Mouse (Mus musculus) retina, postnatal 1 day (tissue): ENCODE measurements around the gene Neu1.
A peak's percentile ranks its signal among the peaks of the same experiment; 100 is the strongest.
"Not testable (repeated sequence)": the region's sequence is repeated elsewhere in the genome, so short reads cannot be mapped to it uniquely, and the experiment has no call there.

Experiments
- DNase-seq: peaks from one replicate; pipeline ENCODE4 v3.0.0-alpha.2; 2012

Neu1 gene

GRCm38 (mm10) chr17:34931061-34931734 lies at the start of gene Neu1:
Neu1 (plus strand) TSS chr17:34931253.
- DNase-seq: peak; percentile 99

- DNase-seq: no peak
Measured at GRCm38 (mm10) chr17:34881683-34882310, 49.3 kb upstream of the Neu1 start, which contains the start of gene Gm20547. Gm20547 (minus strand) TSS chr17:34882042.

DNA sequence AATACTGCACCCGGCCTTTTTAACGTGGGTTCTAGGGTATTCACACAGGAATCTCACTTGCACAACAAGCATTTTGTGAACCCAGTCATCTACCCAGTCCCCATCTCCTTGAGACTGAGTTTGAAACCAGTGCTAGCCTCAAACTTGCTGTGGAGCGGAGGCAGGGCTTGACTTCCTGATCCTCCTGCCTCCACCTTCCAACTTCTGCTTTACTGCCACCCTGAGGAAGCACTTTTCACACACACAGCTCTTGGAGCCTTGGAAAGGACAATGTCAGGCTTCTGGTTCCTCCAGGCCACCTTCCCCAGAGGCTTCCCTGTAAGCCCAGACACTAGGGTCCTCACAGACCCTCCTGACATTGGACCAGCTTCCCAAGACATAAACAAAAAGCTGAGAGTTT lies 47.7 kb upstream of the Neu1 start:
- DNase-seq: no peak

DNA sequence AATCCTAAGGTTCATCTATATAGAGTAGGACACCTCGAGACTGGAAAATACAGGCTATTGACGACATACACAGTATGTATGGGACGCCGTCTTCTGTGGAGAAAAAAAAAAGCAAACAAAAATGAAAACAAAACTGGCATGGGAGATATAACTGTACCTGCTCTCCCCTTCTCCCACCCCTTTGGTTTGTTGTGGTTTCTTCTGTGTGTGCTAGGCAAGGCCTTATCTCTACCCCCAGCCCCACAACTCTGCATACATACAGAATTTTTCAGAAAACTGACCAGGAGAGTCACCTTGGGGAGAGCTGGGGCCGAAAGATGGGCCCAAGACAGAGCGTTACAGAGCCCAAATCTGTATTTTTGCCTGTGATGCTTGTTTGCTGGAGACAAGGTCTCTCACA lies 46.3 kb upstream of the Neu1 start:
- no peak for DNase-seq

DNA sequence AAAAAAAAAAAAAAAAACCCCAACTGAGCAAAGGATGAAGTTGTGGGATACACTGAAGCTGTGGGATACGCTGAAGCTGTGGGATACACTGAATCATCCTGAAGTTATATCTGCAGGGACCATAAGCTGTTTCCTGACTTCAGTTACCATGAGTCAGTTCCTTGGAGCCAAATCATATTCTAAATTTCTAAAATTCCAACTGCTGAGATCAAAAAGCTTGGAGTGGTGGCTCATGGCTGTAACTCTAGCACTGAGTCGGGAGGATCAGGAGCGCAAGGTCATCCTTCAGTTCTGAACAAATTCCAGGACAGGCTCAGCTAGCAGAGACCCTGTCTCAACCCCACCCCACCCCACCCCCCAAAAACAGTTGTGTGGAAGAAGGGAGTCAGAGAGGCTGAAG lies 45.4 kb upstream of the Neu1 start:
- no peak for DNase-seq

GRCm38 (mm10) chr17:34887942-34888341 lies 43.1 kb upstream of the Neu1 start:
- DNase-seq: no peak

DNA sequence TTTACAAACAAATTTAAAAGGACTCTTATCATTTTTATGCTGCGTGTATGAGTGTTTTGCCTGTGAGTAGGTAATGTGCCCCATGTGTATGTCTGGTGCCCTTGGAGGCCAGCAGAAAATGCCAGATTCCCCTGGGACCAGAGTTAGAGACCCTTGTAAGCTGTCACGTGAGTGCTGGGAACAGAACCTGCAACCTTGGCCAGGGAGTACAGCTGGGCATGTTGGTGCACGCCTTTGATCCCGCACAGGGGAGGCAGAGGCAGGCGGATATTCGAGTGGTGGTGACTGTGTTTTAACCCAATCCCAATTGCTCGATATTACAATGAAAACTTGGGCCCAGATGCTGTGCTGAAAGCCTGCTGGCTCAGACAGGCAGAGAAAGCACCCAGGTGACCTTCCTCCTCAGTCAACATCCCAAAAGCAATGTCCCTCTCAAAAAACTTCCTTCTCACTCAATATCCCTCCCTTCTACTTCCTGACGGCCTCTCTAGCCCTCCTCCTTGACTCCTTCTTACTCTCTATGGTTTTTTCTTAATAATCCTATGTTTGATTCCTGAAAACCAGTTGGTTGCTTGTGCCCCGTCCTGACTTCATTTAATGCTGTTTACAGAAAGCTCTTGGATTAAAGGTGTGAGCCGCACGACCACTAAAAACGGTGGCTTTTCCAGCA lies 40.8 kb upstream of the Neu1 start:
- DNase-seq: no peak

- DNase-seq: no peak
Measured at GRCm38 (mm10) chr17:34891377-34891776, 39.7 kb upstream of the Neu1 start.

DNA sequence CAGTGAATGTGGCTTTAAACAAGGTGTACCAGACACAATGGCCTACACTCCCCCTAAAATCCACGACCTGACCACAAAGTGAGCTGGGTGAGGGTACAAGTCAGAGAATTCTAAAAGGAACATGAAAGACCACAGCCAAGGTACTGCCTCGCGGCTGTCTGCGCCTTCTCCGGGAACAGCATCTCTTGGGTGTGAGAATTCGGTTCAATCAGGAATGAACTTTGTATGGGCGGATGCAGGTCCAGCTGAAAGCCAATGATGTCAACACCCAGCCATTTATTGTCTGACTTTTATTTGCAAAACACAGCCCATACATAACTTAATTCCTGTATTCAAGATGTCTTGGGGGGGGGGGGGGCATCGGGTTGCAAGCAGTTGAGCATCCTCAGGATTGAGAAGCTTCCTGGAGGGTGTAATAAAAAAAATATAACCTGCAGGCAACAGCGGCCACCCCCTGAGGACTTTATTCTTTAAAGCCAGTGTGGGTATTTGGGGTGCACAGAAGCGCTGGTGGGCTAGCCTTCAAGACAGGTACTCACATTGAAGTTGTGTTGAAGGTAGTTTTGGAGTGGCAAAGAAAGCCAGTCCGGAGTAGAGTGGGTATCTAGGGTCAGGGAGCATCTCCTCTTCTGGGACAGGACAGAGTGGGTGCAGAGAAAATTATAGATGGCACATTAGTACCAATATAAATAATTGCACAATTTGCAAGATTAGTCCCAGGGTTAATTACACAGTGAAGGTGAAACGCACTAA lies 37.8 kb upstream of the Neu1 start:
- DNase-seq: no peak

DNA sequence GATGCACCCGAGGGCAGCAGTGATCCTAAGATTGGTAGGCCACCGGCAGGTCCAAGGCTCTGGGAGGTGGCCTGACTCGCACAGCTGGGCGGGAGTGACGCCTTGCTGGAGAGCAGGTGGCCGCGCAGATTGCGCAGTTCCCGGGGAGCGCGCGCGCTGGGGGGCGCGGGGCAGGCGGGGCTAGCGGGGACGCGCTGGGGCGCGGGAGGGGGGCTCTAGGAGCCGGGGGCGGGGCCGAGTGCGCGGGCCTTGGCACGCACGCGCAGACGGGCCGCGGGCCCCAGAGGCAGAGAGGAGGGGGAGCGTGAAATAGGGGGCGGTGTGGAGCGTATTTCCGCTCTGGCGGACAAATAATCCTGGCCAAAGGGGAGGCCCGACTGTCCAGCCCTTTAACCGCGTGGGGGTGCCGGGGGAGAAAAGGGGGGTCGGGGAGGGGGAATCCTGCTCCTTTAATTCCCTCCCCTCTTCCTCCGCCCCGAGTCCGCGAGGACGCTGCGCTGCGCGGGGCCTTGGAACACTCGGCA lies 36.9 kb upstream of the Neu1 start:
- DNase-seq: peak; percentile 99

DNA sequence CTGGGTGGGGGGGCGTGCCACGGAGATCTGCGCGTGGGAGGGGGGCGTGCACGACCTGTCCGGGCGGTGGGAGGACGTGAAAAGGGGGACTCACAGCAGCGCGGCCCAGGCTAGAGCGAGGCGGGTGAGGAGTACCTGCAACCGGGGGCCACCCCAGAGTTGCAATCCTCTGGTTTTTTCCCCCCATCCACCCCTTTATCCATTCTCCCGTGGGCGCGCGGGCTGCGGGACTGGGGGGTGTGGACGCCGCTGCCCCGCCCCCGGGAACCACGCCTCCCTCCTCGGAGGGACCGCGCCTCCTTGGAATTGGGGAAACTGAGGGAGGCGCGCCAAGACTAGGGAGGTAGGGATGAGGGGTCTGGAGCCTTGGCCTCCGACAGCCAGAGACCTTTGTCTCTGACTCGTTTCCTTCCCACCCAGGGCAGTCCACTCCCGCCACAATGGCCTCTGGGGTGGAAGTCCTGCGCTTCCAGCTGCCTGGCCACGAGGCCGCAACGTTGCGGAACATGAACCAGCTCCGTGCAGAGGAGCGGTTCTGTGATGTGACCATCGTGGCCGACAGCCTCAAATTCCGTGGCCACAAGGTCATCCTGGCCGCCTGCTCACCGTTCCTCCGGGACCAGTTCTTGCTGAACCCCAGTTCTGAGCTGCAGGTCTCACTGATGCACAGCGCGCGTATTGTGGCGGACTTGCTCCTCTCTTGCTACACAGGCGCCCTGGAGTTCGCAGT lies 36.1 kb upstream of the Neu1 start:
- DNase-seq: no peak

DNA sequence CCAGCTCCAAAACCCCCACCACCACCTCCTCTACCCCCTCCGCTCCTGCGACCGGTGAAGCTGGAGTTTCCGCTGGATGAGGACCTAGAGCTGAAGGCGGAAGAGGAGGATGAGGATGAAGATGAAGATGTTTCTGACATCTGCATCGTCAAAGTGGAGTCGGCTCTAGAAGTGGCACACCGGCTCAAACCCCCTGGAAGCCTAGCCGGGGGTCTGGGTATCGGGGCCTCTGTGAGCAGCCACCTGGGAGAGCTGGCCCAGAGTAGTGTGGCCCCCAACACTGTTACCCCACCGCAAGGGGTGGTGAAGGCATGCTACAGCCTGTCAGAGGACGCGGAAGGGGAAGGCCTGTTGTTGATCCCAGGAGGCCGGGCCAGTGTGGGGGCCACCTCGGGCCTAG lies 35.3 kb upstream of the Neu1 start:
- DNase-seq: no peak

DNA sequence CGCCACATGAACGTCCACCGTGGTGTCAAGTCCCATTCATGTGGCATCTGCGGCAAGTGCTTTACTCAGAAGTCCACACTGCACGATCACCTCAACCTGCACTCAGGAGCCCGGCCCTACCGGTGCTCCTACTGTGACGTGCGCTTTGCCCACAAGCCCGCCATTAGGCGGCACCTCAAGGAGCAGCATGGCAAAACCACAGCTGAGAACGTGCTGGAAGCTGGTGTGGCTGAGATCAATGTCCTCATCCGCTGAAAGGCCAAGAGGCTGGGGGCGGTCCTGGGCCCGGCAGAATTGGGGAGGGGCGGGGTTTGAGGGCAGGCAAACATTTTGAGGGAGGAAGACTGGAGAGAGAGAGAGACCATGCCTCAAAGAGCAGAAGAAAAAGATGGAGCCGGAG lies 34.7 kb upstream of the Neu1 start:
- peak; percentile 10 for DNase-seq

DNA sequence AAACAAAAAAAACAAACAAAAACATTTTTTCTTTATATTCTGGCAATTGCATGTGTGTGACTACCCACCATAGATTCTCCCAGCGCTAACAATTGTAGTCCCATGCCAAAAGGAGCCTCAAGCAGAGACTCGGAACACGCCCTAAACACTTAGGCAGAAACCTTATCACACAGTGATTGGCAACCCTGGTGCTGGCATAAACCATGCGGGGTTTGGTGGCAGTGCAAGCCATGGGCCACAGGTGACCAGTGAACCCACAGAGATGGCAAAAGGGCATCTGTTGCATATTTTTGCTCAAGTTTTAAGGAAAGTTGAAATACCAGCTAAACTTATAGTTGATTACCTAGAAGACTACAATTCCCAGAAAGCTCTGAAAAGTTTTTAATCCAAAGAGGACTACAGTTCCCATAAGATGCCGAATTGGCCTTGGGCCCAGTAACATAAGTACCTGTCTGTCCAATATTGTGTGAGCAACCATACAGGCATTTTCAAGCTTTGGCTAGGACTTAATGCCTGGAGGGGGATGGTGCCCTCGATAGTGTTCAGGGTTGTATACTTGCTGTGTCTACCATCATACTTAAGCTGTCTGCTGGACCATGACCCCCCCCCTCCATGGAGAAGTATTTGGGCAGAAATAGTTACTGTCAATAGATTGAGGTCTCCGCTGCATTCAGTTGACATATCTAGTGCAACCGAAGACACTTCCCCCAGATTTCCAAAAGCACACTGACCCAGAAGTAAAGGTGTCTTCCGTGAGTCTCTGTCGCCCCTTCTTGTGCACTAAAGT lies 33.5 kb upstream of the Neu1 start:
- DNase-seq: peak; percentile 46

DNA sequence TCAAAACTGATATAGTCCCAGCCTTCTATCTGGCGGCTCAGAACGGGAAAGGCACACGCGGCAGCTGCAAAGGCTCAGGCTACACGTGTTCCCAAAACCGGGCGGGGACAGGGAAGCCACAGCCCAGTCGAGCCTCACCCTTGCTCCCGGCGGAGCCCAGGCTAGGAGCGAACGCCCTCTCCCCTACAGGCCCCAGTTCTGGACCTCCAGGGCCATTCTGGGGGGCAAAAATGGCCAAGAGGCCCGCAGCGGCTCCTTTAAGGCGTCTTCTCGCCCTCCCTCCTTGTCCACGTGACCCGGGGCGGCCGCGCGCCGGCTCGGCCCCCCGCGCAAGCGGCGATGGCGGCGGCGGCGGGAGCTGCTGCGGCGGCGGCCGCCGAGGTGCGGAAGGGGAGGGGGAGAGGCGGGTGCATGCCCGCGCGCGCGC lies 32.9 kb upstream of the Neu1 start, which contains the start of the genes C2 and Ehmt2:
TSS of gene C2 (minus strand) at position 106 of the 427 bp plus-strand sequence.
TSS of gene Ehmt2 (plus strand) at position 310 of the 427 bp plus-strand sequence.
- DNase-seq: peak; percentile 87

DNA sequence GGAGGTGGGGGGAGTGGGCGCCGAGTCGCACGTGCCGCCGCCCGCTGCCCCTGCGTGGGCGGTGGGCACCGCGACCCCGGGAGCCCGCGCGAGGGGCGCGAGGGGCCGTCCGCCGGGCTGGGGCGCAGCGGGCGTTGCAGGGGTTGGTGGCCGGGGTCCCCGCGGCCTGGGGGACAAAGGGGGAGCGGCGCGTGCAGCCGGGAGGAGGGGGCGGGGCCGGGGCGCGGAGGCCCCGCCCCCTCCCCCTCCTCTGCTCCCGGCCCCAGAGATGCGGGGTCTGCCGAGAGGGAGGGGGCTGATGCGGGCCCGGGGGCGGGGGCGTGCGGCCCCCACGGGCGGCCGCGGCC lies 32.4 kb upstream of the Neu1 start:
- DNase-seq: peak; percentile 69

- DNase-seq: peak; percentile 42
Measured at GRCm38 (mm10) chr17:34899053-34899889, 31.8 kb upstream of the Neu1 start.

GRCm38 (mm10) chr17:34899890-34900243 lies 31.2 kb upstream of the Neu1 start:
- peak; percentile 43 for DNase-seq

GRCm38 (mm10) chr17:34900826-34901225 lies 30.2 kb upstream of the Neu1 start:
- DNase-seq: not testable (repeated sequence)

- not testable (repeated sequence) for DNase-seq
Measured at GRCm38 (mm10) chr17:34901948-34902347, 29.1 kb upstream of the Neu1 start.

DNA sequence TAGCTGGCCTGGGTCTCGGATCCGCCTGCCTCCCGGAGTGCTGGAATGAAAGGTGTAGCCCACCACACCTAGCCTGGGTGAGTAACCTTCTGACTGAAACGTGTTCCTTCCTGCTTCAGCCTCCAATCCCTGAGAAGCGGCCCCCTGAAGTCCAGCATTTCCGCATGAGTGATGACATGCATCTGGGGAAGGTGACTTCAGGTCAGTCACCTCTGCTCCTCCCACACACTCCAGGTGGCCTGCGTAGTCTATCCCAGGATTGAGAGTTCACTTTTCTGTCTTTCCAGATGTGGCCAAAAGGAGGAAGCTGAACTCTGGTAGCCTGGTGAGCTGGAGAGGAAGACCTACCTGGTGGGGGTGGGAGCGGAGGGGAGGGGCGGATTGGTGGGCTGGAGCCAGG lies 28.2 kb upstream of the Neu1 start:
- no peak for DNase-seq
